In genomic region chr3:146127205-146127604, GRCm38 (mm10) we compare ENCODE assay signal across 28 mouse cellular contexts. TPM values are rescaled to one million over a fixed set of nuclear protein-coding genes. Genes with fewer than 3 reads are reported as not detected.
DNase-seq lines count a peak whose midpoint lies in the region; ATAC-seq lines count a peak whose summit lies in the region.
"Had no signal": no experiment of that assay in that cellular context is flagged by ENCODE, and none has a peak within 500 bp of the region (broad histone marks: within the 10 kb centered on the region; RNA-seq: fewer than 3 reads in every experiment).

No protein-coding gene starts in this region.

- H3K4me1 ChIP-seq in liver, embryonic 11.5 days (replicated peaks; ENCODE audit: control insufficient read depth, insufficient read depth, low read length) = peaks cover 8% of the 10 kb centered on the region
- H3K4me1 ChIP-seq in liver, embryonic 16.5 days (ENCODE audit: control insufficient read depth, low read depth, low read length) = peaks cover 3% of the 10 kb centered on the region
- no peaks in the 10 kb centered on the region; the same call in 1 of the 2 replicates for H3K4me1 ChIP-seq in kidney, embryonic 15.5 days
- H3K4me1 ChIP-seq: lung, embryonic 15.5 days; midbrain, embryonic 12.5 days had no signal

- no peak overlapping the region for H3K4me3 ChIP-seq in liver, embryonic 11.5 days (ENCODE audit: low read depth, low read length)
- no peak overlapping the region for H3K4me3 ChIP-seq in liver, embryonic 16.5 days (ENCODE audit: low read depth, low read length)
- H3K4me3 ChIP-seq in kidney, embryonic 15.5 days (replicated peaks) = no peak overlapping the region
- H3K4me3 ChIP-seq: embryonic facial prominence, embryonic 13.5 days; erythroblast, embryonic 14.5 days; heart, adult 2 months; limb, embryonic 10.5 days; limb, embryonic 15.5 days; lung, embryonic 15.5 days; midbrain, embryonic 12.5 days had no signal

- no peak overlapping the region for H3K4me2 ChIP-seq in liver, embryonic 11.5 days
- H3K4me2 ChIP-seq in liver, embryonic 16.5 days (ENCODE audit: low read depth, low read length) = no peak overlapping the region
- no peak overlapping the region for H3K4me2 ChIP-seq in kidney, embryonic 15.5 days
- H3K4me2 ChIP-seq: embryonic facial prominence, embryonic 13.5 days; limb, embryonic 15.5 days; lung, embryonic 15.5 days; midbrain, embryonic 12.5 days had no signal

- peak; percentile 96 for ATAC-seq in liver, embryonic 11.5 days (replicated peaks; ENCODE audit: low FRiP score)
- ATAC-seq in liver, embryonic 16.5 days (ENCODE audit: low read depth) = peak; percentile 86
- no peak for ATAC-seq in kidney, embryonic 15.5 days (replicated peaks; ENCODE audit: low FRiP score)
- ATAC-seq: forebrain, postnatal 0 days; hindbrain, embryonic 16.5 days had no signal

- H3K9me3 ChIP-seq in liver, embryonic 11.5 days (ENCODE audit: control insufficient read depth, low read length) = no peaks in the 10 kb centered on the region
- H3K9me3 ChIP-seq in liver, embryonic 16.5 days (replicated peaks; ENCODE audit: control insufficient read depth, low read length) = no peaks in the 10 kb centered on the region
- H3K9me3 ChIP-seq in kidney, embryonic 15.5 days (replicated peaks) = no peaks in the 10 kb centered on the region
- H3K9me3 ChIP-seq: embryonic facial prominence, embryonic 13.5 days; limb, embryonic 10.5 days; limb, embryonic 15.5 days; lung, embryonic 15.5 days; midbrain, embryonic 12.5 days had no signal

- no peak overlapping the region for H3K27ac ChIP-seq in liver, embryonic 11.5 days (ENCODE audit: low read depth, low read length)
- no peak overlapping the region for H3K27ac ChIP-seq in liver, embryonic 16.5 days (ENCODE audit: low read length)
- no peak overlapping the region for H3K27ac ChIP-seq in kidney, embryonic 15.5 days
- H3K27ac ChIP-seq: embryonic facial prominence, embryonic 13.5 days; heart, adult 2 months; kidney, postnatal 0 days; limb, embryonic 10.5 days; limb, embryonic 15.5 days; lung, embryonic 15.5 days; midbrain, embryonic 12.5 days had no signal

- WGBS in liver, embryonic 11.5 days = 32% methylated on average over 6 of the region's 6 CpGs
- 18% methylated on average over 6 of the region's 6 CpGs for WGBS in liver, embryonic 16.5 days (ENCODE audit: insufficient replicate concordance)
- 69% methylated on average over 6 of the region's 6 CpGs for WGBS in kidney, embryonic 15.5 days

- no peaks in the 10 kb centered on the region for H3K36me3 ChIP-seq in liver, embryonic 11.5 days (ENCODE audit: control insufficient read depth, insufficient read depth, low read length)
- H3K36me3 ChIP-seq in liver, embryonic 16.5 days (ENCODE audit: control insufficient read depth, insufficient read depth) = no peaks in the 10 kb centered on the region
- no peaks in the 10 kb centered on the region for H3K36me3 ChIP-seq in kidney, embryonic 15.5 days
- H3K36me3 ChIP-seq: embryonic facial prominence, embryonic 13.5 days; limb, embryonic 15.5 days; lung, embryonic 15.5 days; midbrain, embryonic 12.5 days had no signal

- DNase-seq in CD4-positive helper T cell, adult 2 months (ENCODE audit: low read depth, low spot score) = peak; percentile 19
- peak; percentile 35 for DNase-seq in c-Kit-positive CD71-positive TER-119-negative erythroid progenitor cells, embryonic 14.5 days (ENCODE audit: low read depth)
- DNase-seq in liver, embryonic 11.5 days (ENCODE audit: low spot score) = no peak
- DNase-seq in urinary bladder, postnatal 36 days (ENCODE audit: low spot score in 2 of 2) = no peak
- DNase-seq in kidney, postnatal 10 days = no peak
- no peak for DNase-seq in urinary bladder, adult 18-20 months (ENCODE audit: low spot score in 2 of 2)
- DNase-seq: adrenal gland, postnatal 14 days; cerebellum, adult 9-10 months; cerebellum, postnatal 36 days; forebrain, postnatal 0 days; heart, adult 2 months; heart, postnatal 14 days; kidney, adult 2 months; thymus, postnatal 4 days had no signal

- no peaks in the 10 kb centered on the region for H3K27me3 ChIP-seq in liver, embryonic 11.5 days (replicated peaks; ENCODE audit: control insufficient read depth, insufficient read depth, low read length)
- no peaks in the 10 kb centered on the region for H3K27me3 ChIP-seq in liver, embryonic 16.5 days (ENCODE audit: control insufficient read depth, insufficient read depth, low read depth, low read length)
- H3K27me3 ChIP-seq in kidney, embryonic 15.5 days = no peaks in the 10 kb centered on the region
- H3K27me3 ChIP-seq: embryonic facial prominence, embryonic 13.5 days; limb, embryonic 15.5 days; lung, embryonic 15.5 days; midbrain, embryonic 12.5 days had no signal

- H3K9ac ChIP-seq in liver, embryonic 11.5 days (ENCODE audit: low read depth, low read length) = no peak overlapping the region
- H3K9ac ChIP-seq in liver, embryonic 16.5 days (ENCODE audit: low read depth, low read length) = no peak overlapping the region
- no peak overlapping the region for H3K9ac ChIP-seq in kidney, embryonic 15.5 days
- H3K9ac ChIP-seq: embryonic facial prominence, embryonic 13.5 days; forebrain, postnatal 0 days; limb, embryonic 15.5 days; lung, embryonic 15.5 days; midbrain, embryonic 12.5 days had no signal

RNA-seq across cellular contexts. Expression of gene Mcoln3, which starts 10.0 kb away (rescaled TPM):
- polyA plus RNA-seq in liver, embryonic 11.5 days (2014; fragmentation: Nextera tagmentation; extraction: Ambion mirVana) = 1.9 and 2.0 TPM in 2 replicates
- polyA plus RNA-seq in liver, embryonic 16.5 days (2015; fragmentation: Nextera tagmentation; extraction: Ambion mirVana) = 0.25 and 0.70 TPM in 2 replicates
- polyA plus RNA-seq in kidney, embryonic 15.5 days (2015; fragmentation: Nextera tagmentation; extraction: Ambion mirVana) = 14.0 and 17.0 TPM in 2 replicates
- polyA plus RNA-seq: erythroblast, embryonic 14.5 days; heart, adult 2 months had no signal

RNA-seq across cellular contexts. Expression of gene Wdr63, which starts 19.3 kb away (rescaled TPM):
- polyA plus RNA-seq in liver, embryonic 11.5 days (2014; fragmentation: Nextera tagmentation; extraction: Ambion mirVana) = 0.99 and 1.6 TPM in 2 replicates
- polyA plus RNA-seq in liver, embryonic 16.5 days (2015; fragmentation: Nextera tagmentation; extraction: Ambion mirVana) = 0.30 TPM in 1 of 2 replicates, not detected in the other
- 0.16 TPM in 1 of 2 replicates, not detected in the other for polyA plus RNA-seq in kidney, embryonic 15.5 days (2015; fragmentation: Nextera tagmentation; extraction: Ambion mirVana)
- polyA plus RNA-seq: erythroblast, embryonic 14.5 days; heart, embryonic 14.5 days; intestine, embryonic 14.5 days; kidney, adult 2 months; limb, embryonic 10.5 days; limb, embryonic 15.5 days; stomach, embryonic 14.5 days had no signal

RNA-seq across cellular contexts. Expression of gene Mcoln2, which starts 22.4 kb away (rescaled TPM):
- 3.5 and 4.6 TPM in 2 replicates for polyA plus RNA-seq in liver, embryonic 11.5 days (2014; fragmentation: Nextera tagmentation; extraction: Ambion mirVana)
- 9.5 TPM in 2 replicates for polyA plus RNA-seq in liver, embryonic 16.5 days (2015; fragmentation: Nextera tagmentation; extraction: Ambion mirVana)
- polyA plus RNA-seq in kidney, embryonic 15.5 days (2015; fragmentation: Nextera tagmentation; extraction: Ambion mirVana) = 0.78 and 0.91 TPM in 2 replicates
- polyA plus RNA-seq: erythroblast, embryonic 14.5 days; neural tube, embryonic 14.5 days had no signal

Comparison
In these comparisons a context has a peak if more than half of its experiments do, and no peak if none do; other contexts are left out.
1. DNase-seq: peak in CD4-positive helper T cell, adult 2 months (single experiment) and c-Kit-positive CD71-positive TER-119-negative erythroid progenitor cells, embryonic 14.5 days (single experiment); none in liver, embryonic 11.5 days (single experiment), urinary bladder, postnatal 36 days (0 of 2), kidney, postnatal 10 days (single experiment) and urinary bladder, adult 18-20 months (0 of 2).